Mouse (Mus musculus) olfactory bulb, adult 2 months (tissue): ENCODE results near the gene Psmc4.

Experiments used
- CTCF ChIP-seq: fragments of 200-500 bp; IDR thresholded peaks from 2 replicates; pipeline ENCODE4 v1.5.1; 2012; ENCODE audit warnings: low read depth, mild to moderate bottlenecking, low read length, moderate library complexity; ENCODE audit not compliant: insufficient read depth
- POLR2A ChIP-seq: fragments of 200-500 bp; IDR thresholded peaks from 2 replicates; pipeline ENCODE4 v1.6.1; 2012; ENCODE audit warnings: mild to moderate bottlenecking, low read depth, low read length, moderate library complexity; ENCODE audit not compliant: insufficient read depth

GRCm38 (mm10) chr7:28069546-28070172 is 19.8 kb upstream of the Psmc4 start:
- no peak for TF ChIP-seq CTCF
- TF ChIP-seq POLR2A, result no peak
